Mouse (Mus musculus) cerebellum, adult 2 months (tissue): ENCODE measurements at regions not wholly inside any gene's neighbourhood (a gene's known extent, or its start where the extent isn't known, plus 50 kb on each side); places are given as distances from the start of the nearest gene placed in this dataset.

Experiments used
- DNase-seq, 2 experiments: peaks; one replicate each; pipeline ENCODE4 v3.0.0; 2021
- H3K27ac ChIP-seq: fragments of 200-500 bp; 2 replicates; pipeline ENCODE4 v1.5.1; 2012; ENCODE audit warnings: low read length, control low read depth, inconsistent platforms; ENCODE audit not compliant: insufficient read depth
- H3K27me3 ChIP-seq: fragments of 200-500 bp; 2 replicates; pipeline ENCODE4 v1.6.1; 2012; ENCODE audit warnings: inconsistent platforms, mild to moderate bottlenecking, low read length, moderate library complexity; ENCODE audit not compliant: control insufficient read depth, insufficient read depth
- H3K4me1 ChIP-seq: fragments of 200-500 bp; 2 replicates; pipeline ENCODE4 v1.6.1; 2011; ENCODE audit warnings: low read length; ENCODE audit not compliant: control insufficient read depth, insufficient read depth
- H3K4me3 ChIP-seq: fragments of 200-500 bp; replicated peaks from 2 replicates; pipeline ENCODE3; 2011; ENCODE audit warnings: mild to moderate bottlenecking, low read depth, low read length, control low read depth; ENCODE audit not compliant: insufficient read depth
- CTCF ChIP-seq: fragments of 200-500 bp; IDR thresholded peaks from 2 replicates; pipeline ENCODE4 v1.5.1; 2011; ENCODE audit warnings: low read depth, mild to moderate bottlenecking, control low read depth, low read length, moderate library complexity, borderline replicate concordance; ENCODE audit not compliant: insufficient read depth
- POLR2A ChIP-seq: fragments of 200-500 bp; IDR thresholded peaks from 2 replicates; pipeline ENCODE4 v1.6.1; 2011; ENCODE audit warnings: low read length, control low read depth, borderline replicate concordance; ENCODE audit not compliant: insufficient read depth
- WGBS: fragments of 180-500 bp; shearing (Covaris S2); methylation state at CpG from one replicate; pipeline ENCODE4 v1.1.7; 2018; 5-methylcytosine and 5-hydroxymethylcytosine counted together

DNA sequence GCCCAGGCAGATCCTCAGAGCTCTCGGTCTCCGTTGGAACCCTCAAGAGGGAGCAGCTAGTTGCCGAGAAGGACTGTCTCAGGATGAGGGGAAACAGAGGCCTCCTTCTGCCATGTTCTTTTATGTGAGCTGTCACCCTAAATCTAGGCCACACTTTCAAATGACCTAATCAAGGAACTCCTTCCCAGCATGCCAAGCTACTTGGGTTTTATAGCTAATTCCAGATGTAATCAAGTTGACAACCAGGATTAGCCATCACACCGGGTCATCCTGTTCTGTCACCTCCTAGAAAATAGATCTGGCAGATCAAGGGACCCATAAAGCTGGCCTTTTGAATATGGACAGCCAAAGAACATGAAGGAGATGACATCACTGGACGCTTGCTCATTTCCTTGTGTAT lies 267.7 kb upstream of the Pabpc6 start:
- Histone ChIP-seq H3K4me3 (no peak overlapping the region), H3K27me3 (no peaks in the 10 kb centered on the region), H3K4me1 (no peaks in the 10 kb centered on the region), H3K27ac (no peak overlapping the region)
- TF ChIP-seq CTCF (no peak), POLR2A (no peak)
- DNase-seq: no peak
- WGBS: 57% methylated on average over 5 of the region's 5 CpGs

DNA sequence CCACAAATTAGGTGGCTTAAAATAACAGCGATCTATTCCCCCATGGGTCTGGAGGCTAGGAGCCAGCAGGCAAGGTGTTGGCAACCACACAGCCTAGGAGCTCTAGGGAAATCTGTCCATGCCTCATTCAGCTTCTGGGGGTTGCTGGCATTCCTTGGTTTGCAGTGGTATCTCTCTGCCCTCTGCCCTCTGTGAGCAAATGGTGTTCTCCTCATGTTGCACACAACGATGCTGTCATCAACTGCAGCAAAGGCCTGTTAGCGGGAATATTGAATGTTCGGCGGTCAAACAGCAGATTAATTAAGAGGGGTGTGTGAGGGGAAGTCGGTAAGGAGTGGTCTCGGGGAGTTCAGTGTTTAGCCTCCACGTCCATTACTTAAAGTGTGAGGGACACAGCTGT lies 262.7 kb upstream of the Pabpc6 start:
- Histone ChIP-seq H3K4me1 (no peaks in the 10 kb centered on the region), H3K27ac (no peak overlapping the region), H3K4me3 (no peak overlapping the region), H3K27me3 (no peaks in the 10 kb centered on the region)
- TF ChIP-seq CTCF: no peak
- TF ChIP-seq POLR2A: no peak
- no peak for DNase-seq
- 75% methylated on average over 8 of the region's 8 CpGs for WGBS

DNA sequence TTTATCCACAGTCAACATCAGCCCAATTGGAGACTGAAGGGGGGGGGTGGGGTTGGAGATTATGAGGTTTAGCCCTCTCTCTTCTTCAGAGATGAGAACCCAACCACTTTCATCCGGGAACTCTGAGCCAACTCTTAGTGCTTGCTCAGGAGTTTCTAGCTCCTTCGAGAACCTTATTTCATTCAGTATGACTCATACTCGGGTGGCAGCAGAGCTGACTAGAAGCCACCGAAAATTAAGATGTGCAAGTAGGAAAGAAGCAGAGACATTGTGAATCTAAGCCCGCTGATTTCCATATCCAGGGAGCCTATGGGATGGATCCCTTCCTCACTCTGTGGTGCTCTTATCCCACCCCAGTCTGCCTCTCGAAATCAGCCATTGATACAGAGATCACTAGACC lies 262.0 kb upstream of the Pabpc6 start:
- H3K27ac ChIP-seq: no peak overlapping the region
- TF ChIP-seq CTCF (no peak), POLR2A (no peak)
- H3K4me1 ChIP-seq: no peaks in the 10 kb centered on the region
- DNase-seq: no peak
- WGBS: 87% methylated on average over 6 of the region's 6 CpGs
- H3K27me3 ChIP-seq: no peaks in the 10 kb centered on the region
- H3K4me3 ChIP-seq: no peak overlapping the region

DNA sequence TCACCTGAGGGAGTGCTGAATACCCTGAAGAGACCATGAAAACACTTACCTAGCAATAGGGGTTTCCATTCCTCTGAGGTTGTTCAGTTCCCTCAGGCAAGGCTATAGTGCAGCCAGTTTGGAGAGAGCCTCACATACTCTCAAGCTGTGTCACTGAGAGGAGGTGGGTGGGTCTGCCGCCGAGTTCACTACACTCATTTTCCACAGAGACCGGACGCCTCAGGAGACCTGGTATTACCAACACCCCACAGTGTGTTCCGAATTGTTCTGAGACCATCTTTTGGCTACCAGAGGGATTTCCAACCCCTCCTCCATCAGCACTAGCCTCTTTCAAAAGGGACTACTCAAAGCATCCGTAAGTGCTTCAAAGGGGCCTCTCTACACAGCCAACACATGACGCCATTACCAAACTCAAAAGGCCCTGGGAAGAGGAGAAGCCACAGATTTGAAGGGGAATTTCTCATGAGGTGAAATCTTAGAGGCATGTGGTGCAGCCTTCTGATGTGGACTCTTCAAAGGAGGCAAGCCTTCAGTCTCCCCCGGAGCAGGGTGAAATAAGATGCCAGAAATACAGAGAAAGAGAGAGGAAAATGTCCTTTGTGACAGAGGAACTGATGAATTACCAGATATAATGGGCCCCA lies 260.1 kb upstream of the Pabpc6 start:
- no peak overlapping the region for H3K27ac ChIP-seq

DNA sequence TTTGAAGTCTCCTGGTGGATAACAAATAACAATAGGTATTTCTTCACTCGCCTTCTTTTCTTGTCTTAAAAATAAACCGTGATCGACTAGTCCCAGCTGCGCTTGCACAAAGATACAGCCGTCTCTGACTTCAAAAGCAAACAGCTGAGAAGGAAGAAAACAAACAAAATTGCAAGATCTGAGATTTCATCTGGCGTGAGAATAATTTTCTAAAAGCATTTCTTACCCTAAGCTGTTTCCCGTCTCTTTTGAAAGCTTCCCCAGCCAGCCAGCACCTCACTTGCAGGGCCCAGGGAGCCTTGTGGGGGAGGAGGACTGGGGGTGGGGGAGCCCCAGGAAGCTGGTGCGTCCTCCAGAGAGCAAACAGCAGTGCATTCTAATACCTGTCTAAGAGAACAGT lies 258.2 kb upstream of the Pabpc6 start:
- WGBS: 81% methylated on average over 8 of the region's 8 CpGs
- no peak overlapping the region for H3K4me3 ChIP-seq
- no peak for DNase-seq
- H3K27me3 ChIP-seq: no peaks in the 10 kb centered on the region
- H3K27ac ChIP-seq: no peak overlapping the region
- H3K4me1 ChIP-seq: no peaks in the 10 kb centered on the region
- TF ChIP-seq POLR2A: no peak
- TF ChIP-seq CTCF: no peak

More for the DNA sequence above, 260.1 kb upstream of the Pabpc6 start:
- Histone ChIP-seq H3K4me1 (no peaks in the 10 kb centered on the region), H3K4me3 (no peak overlapping the region), H3K27me3 (no peaks in the 10 kb centered on the region)
- DNase-seq: no peak
- TF ChIP-seq CTCF (no peak), POLR2A (no peak)
- 72% methylated on average over 8 of the region's 8 CpGs for WGBS

DNA sequence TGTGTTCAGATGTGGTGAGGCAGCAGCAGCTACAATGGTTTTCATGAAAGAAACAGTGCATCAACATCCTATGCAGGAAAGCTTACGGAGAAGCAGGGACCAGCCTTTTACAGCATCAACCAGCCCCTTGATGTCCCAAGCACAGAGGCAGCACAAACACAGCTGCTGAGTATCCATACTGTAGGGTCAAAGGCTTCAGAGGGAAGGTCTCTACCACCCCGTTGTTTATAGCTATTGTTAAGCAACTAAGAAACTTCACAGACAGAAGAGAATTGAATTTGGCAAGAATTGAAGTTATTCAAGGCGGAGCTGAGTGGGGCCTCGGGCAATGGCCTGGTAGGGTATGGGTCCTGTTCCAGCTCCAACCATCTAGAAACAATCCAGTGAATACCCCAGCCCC lies 256.8 kb upstream of the Pabpc6 start:
- WGBS: 49% methylated on average over 4 of the region's 4 CpGs
- TF ChIP-seq POLR2A: no peak
- no peak for TF ChIP-seq CTCF
- H3K27ac ChIP-seq: no peak overlapping the region
- H3K4me1 ChIP-seq: no peaks in the 10 kb centered on the region
- H3K27me3 ChIP-seq: no peaks in the 10 kb centered on the region
- no peak for DNase-seq
- H3K4me3 ChIP-seq: no peak overlapping the region

DNA sequence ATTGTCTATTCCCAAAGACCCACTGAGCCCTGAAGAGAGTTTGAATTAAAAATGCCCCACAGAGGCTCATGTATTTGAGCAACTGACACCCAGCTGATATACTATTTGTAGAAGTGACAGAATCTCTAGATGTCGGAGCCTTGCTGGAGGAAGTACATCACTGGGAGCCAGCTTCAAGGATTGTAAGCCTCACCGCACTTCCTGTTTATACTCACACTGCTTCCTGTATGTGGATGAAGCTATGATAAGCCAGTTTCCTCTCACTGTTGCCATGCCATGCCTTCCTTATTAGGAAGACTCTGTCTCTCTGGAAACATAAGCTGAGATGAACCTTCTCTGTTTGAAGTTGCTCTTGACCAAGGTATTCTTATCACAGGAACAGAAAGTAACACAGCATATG lies 251.8 kb upstream of the Pabpc6 start:
- DNase-seq: no peak
- 88% methylated on average over 2 of the region's 2 CpGs for WGBS
- TF ChIP-seq POLR2A (no peak), CTCF (no peak)
- no peaks in the 10 kb centered on the region for H3K27me3 ChIP-seq
- H3K4me3 ChIP-seq: no peak overlapping the region
- H3K27ac ChIP-seq: no peak overlapping the region
- H3K4me1 ChIP-seq: no peaks in the 10 kb centered on the region

DNA sequence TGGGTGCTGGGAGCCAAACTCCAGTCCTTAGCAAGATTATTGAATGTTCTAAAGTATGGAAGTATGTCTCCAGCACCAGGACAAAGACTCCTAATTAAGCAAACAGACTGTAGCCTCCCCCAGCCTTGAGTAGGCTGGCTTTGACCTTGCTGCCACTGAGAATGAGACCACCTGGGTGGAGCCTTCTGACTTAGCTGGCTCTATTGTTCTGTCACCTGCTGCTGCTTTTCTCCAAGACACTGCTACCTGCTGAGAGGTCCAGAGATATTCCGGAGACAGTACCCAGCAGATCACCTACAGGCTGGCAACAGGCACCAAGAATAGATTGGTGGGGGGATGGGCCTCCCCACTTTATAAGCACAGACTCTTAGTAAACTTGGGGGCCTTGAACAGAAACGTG lies 247.5 kb upstream of the Pabpc6 start:
- no peak overlapping the region for H3K27ac ChIP-seq
- H3K4me1 ChIP-seq: no peaks in the 10 kb centered on the region
- WGBS: 26% methylated on average over 2 of the region's 2 CpGs
- no peak for DNase-seq
- no peak overlapping the region for H3K4me3 ChIP-seq
- no peak for TF ChIP-seq POLR2A
- TF ChIP-seq CTCF: no peak
- no peaks in the 10 kb centered on the region for H3K27me3 ChIP-seq

DNA sequence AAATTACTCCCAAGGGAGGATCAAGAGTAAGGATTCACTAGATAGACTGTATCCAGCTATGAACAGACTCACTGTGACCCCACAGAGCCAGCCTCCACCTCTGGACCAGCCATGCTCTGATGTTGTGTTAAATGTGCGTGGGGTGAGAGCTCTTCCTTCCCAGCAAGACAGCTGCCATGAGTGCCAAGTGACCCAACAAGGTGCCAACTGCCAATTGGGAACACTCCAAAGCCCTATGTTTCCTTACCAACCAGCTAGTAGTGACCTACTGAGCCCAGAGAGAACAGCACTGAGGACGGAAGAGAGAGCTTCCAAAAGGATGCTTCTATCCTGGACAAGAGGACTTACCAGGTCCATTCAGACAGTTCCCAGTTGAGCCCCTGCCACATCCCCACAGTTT lies 241.3 kb upstream of the Pabpc6 start:
- Histone ChIP-seq H3K4me1 (peaks cover 8% of the 10 kb centered on the region), H3K27me3 (no peaks in the 10 kb centered on the region; the same call in 1 of the 2 replicates), H3K27ac (no peak overlapping the region), H3K4me3 (no peak overlapping the region)
- peak; percentile 31 to 46 for DNase-seq
- TF ChIP-seq POLR2A (no peak), CTCF (no peak)
- 22% methylated on average over 2 of the region's 2 CpGs for WGBS
